Mouse (Mus musculus): ENCODE results near the gene Gm42688.

DNA sequence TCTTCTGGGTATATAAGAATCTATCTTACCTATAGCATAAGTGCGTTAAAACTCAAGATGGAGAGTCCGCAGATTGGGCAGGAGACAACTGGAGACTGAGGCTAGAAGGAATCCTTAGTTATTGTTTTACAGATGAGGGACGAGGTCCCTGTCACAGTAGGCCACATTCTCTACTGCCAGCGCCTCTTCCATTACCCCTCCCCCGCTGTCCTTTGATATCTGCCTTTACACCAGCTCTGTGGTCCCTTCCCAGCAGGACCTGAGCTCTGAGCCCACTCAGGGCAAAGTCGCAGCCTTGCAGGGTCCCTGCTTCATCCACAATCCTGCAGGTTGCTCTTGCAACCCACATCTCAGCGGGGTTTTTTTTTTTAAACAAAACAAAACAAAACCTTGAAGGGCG, 33.2 kb upstream of the Gm42688 start:
- TF ChIP-seq CTCF (IDR thresholded peaks at IDR 0.05; ENCODE audit: insufficient read depth, low read depth, low read length) = no peak
- TF ChIP-seq POLR2A (IDR thresholded peaks at IDR 0.05; ENCODE audit: insufficient read depth, low read depth, low read length) = no peak
